22 mouse cellular contexts compared by ENCODE assay signal in genomic region chr12:67140131-67140530, GRCm38 (mm10).
DNase-seq lines count a peak whose midpoint lies in the region; ATAC-seq and TF ChIP-seq lines count a peak whose summit lies in the region.
"Had no signal": no experiment of that assay in that cellular context is flagged by ENCODE, and none has a peak within 500 bp of the region (broad histone marks: within the 10 kb centered on the region; RNA-seq: fewer than 3 reads in every experiment).

No protein-coding gene starts in this region.

- peak; percentile 62 for DNase-seq in forebrain, embryonic 14.5 days (ENCODE audit: low spot score)
- DNase-seq in forebrain, postnatal 0 days = peak; percentile 40
- no peak for DNase-seq in forebrain, embryonic 11.5 days (ENCODE audit: low spot score)
- DNase-seq: adrenal gland, adult 8-10 months; adrenal gland, postnatal 14 days; adrenal gland, postnatal 36 days; B cell, adult 2 months; cerebellum, adult 11-12 months; cerebellum, adult 2 months; cerebellum, adult 9-10 months; cerebellum, postnatal 10 days; cerebellum, postnatal 25 days had no signal

- no peaks in the 10 kb centered on the region for H3K36me3 ChIP-seq in forebrain, embryonic 14.5 days (ENCODE audit: control insufficient read depth, insufficient read depth, low read length)
- H3K36me3 ChIP-seq in forebrain, embryonic 15.5 days = no peaks in the 10 kb centered on the region
- no peaks in the 10 kb centered on the region for H3K36me3 ChIP-seq in forebrain, postnatal 0 days (ENCODE audit: insufficient read depth)
- no peaks in the 10 kb centered on the region for H3K36me3 ChIP-seq in forebrain, embryonic 11.5 days (ENCODE audit: control insufficient read depth, insufficient read depth, low read length)
- H3K36me3 ChIP-seq in heart, embryonic 12.5 days = no peaks in the 10 kb centered on the region
- H3K36me3 ChIP-seq: embryonic facial prominence, embryonic 10.5 days; embryonic facial prominence, embryonic 12.5 days; G1E had no signal

- no peak overlapping the region for H3K4me2 ChIP-seq in forebrain, embryonic 14.5 days (ENCODE audit: low read length)
- H3K4me2 ChIP-seq in forebrain, embryonic 15.5 days (replicated peaks) = no peak overlapping the region
- no peak overlapping the region for H3K4me2 ChIP-seq in forebrain, postnatal 0 days (ENCODE audit: low read depth)
- H3K4me2 ChIP-seq in forebrain, embryonic 11.5 days (ENCODE audit: low read depth, low read length, severe bottlenecking) = no peak overlapping the region
- no peak overlapping the region for H3K4me2 ChIP-seq in heart, embryonic 12.5 days
- H3K4me2 ChIP-seq: embryonic facial prominence, embryonic 12.5 days; forebrain, embryonic 13.5 days had no signal

- no peaks in the 10 kb centered on the region for H3K4me1 ChIP-seq in forebrain, embryonic 14.5 days (ENCODE audit: control insufficient read depth, insufficient read depth, low read length)
- no peaks in the 10 kb centered on the region for H3K4me1 ChIP-seq in forebrain, embryonic 15.5 days
- no peaks in the 10 kb centered on the region for H3K4me1 ChIP-seq in forebrain, postnatal 0 days (ENCODE audit: insufficient read depth)
- no peaks in the 10 kb centered on the region for H3K4me1 ChIP-seq in forebrain, embryonic 11.5 days (replicated peaks; ENCODE audit: control insufficient read depth, insufficient read depth, low read length)
- H3K4me1 ChIP-seq in heart, embryonic 12.5 days (replicated peaks) = no peaks in the 10 kb centered on the region
- H3K4me1 ChIP-seq: embryonic facial prominence, embryonic 10.5 days; embryonic facial prominence, embryonic 12.5 days; forebrain, embryonic 13.5 days had no signal

- H3K27ac ChIP-seq in forebrain, embryonic 14.5 days (ENCODE audit: low read depth, low read length) = no peak overlapping the region
- H3K27ac ChIP-seq in forebrain, embryonic 15.5 days (replicated peaks) = no peak overlapping the region
- H3K27ac ChIP-seq in forebrain, postnatal 0 days (ENCODE audit: low read depth, low read length) = no peak overlapping the region
- no peak overlapping the region for H3K27ac ChIP-seq in forebrain, embryonic 11.5 days (ENCODE audit: low read depth, low read length)
- H3K27ac ChIP-seq in heart, embryonic 12.5 days (ENCODE audit: poor library complexity, severe bottlenecking) = no peak overlapping the region
- H3K27ac ChIP-seq: embryonic facial prominence, embryonic 10.5 days; embryonic facial prominence, embryonic 12.5 days; forebrain, embryonic 13.5 days had no signal

- H3K4me3 ChIP-seq in forebrain, embryonic 14.5 days (ENCODE audit: low read depth, low read length) = no peak overlapping the region
- no peak overlapping the region for H3K4me3 ChIP-seq in forebrain, embryonic 15.5 days
- no peak overlapping the region for H3K4me3 ChIP-seq in forebrain, postnatal 0 days (ENCODE audit: low read depth, low read length)
- no peak overlapping the region for H3K4me3 ChIP-seq in forebrain, embryonic 11.5 days (ENCODE audit: low read depth, low read length)
- no peak overlapping the region for H3K4me3 ChIP-seq in heart, embryonic 12.5 days
- H3K4me3 ChIP-seq: embryonic facial prominence, embryonic 10.5 days; embryonic facial prominence, embryonic 12.5 days; forebrain, embryonic 13.5 days had no signal

- WGBS in forebrain, embryonic 14.5 days = 77% methylated on average over 3 of the region's 3 CpGs
- 80% methylated on average over 3 of the region's 3 CpGs for WGBS in forebrain, embryonic 15.5 days
- 66% methylated on average over 3 of the region's 3 CpGs for WGBS in forebrain, postnatal 0 days
- 92% methylated on average over 3 of the region's 3 CpGs for WGBS in forebrain, embryonic 11.5 days
- 74% methylated on average over 3 of the region's 3 CpGs for WGBS in heart, embryonic 12.5 days

- H3K9ac ChIP-seq in forebrain, embryonic 14.5 days (ENCODE audit: low read length) = no peak overlapping the region
- H3K9ac ChIP-seq in forebrain, embryonic 15.5 days (replicated peaks) = no peak overlapping the region
- no peak overlapping the region for H3K9ac ChIP-seq in forebrain, postnatal 0 days
- no peak overlapping the region for H3K9ac ChIP-seq in forebrain, embryonic 11.5 days (ENCODE audit: low read length)
- no peak overlapping the region for H3K9ac ChIP-seq in heart, embryonic 12.5 days
- H3K9ac ChIP-seq: embryonic facial prominence, embryonic 12.5 days; forebrain, embryonic 13.5 days had no signal

- TF ChIP-seq CTCF in forebrain, postnatal 0 days (IDR thresholded peaks at IDR 0.05; ENCODE audit: low read depth) = no peak

- no peak; the same call in 1 of the 2 replicates for ATAC-seq in forebrain, embryonic 14.5 days
- ATAC-seq in forebrain, embryonic 15.5 days (replicated peaks) = no peak
- no peak for ATAC-seq in forebrain, postnatal 0 days
- ATAC-seq in forebrain, embryonic 11.5 days (replicated peaks; ENCODE audit: low FRiP score) = no peak
- no peak for ATAC-seq in heart, embryonic 12.5 days (ENCODE audit: insufficient number of reproducible peaks, low FRiP score)
- ATAC-seq: activated CD4-positive, CD25-positive, alpha-beta regulatory T cell, adult 4 months; CD4-positive, CD25-positive, alpha-beta regulatory T cell, adult 4 months; forebrain, embryonic 13.5 days; Patski had no signal

- no peaks in the 10 kb centered on the region for H3K27me3 ChIP-seq in forebrain, embryonic 14.5 days (replicated peaks; ENCODE audit: control insufficient read depth, insufficient read depth, low read length)
- no peaks in the 10 kb centered on the region for H3K27me3 ChIP-seq in forebrain, embryonic 15.5 days
- H3K27me3 ChIP-seq in forebrain, postnatal 0 days (ENCODE audit: insufficient read depth, low read length) = no peaks in the 10 kb centered on the region
- no peaks in the 10 kb centered on the region for H3K27me3 ChIP-seq in forebrain, embryonic 11.5 days (ENCODE audit: control insufficient read depth, insufficient read depth, low read length)
- no peaks in the 10 kb centered on the region for H3K27me3 ChIP-seq in heart, embryonic 12.5 days (replicated peaks)
- H3K27me3 ChIP-seq: CH12.LX; embryonic facial prominence, embryonic 12.5 days; forebrain, embryonic 13.5 days; Patski had no signal

- no peaks in the 10 kb centered on the region for H3K9me3 ChIP-seq in forebrain, embryonic 14.5 days (replicated peaks; ENCODE audit: control insufficient read depth, low read length)
- no peaks in the 10 kb centered on the region for H3K9me3 ChIP-seq in forebrain, embryonic 15.5 days
- no peaks in the 10 kb centered on the region for H3K9me3 ChIP-seq in forebrain, postnatal 0 days (ENCODE audit: low read length)
- no peaks in the 10 kb centered on the region for H3K9me3 ChIP-seq in forebrain, embryonic 11.5 days (ENCODE audit: control insufficient read depth, low read length)
- peaks cover 5% of the 10 kb centered on the region for H3K9me3 ChIP-seq in heart, embryonic 12.5 days (replicated peaks)
- H3K9me3 ChIP-seq: embryonic facial prominence, embryonic 10.5 days; embryonic facial prominence, embryonic 12.5 days; forebrain, embryonic 13.5 days had no signal
